Mouse (Mus musculus) stomach, embryonic 14.5 days (tissue): ENCODE measurements around the gene Slc6a6. TPM values are rescaled to one million over a fixed set of nuclear protein-coding genes. Genes with fewer than 3 reads are reported as not detected.

Source experiments
- ATAC-seq: fragments of 200-750 bp; cut with Nextera tagmentation; 2 replicates; pipeline ENCODE4 v1.8.0; 2017; ENCODE audit warnings: low read depth, moderate TSS enrichment; ENCODE audit not compliant: insufficient number of reproducible peaks, insufficient read depth, low FRiP score
- H3K27ac ChIP-seq: fragments of 300-500 bp; sonication (generic); 2 replicates; pipeline ENCODE4 v1.5.1; 2014; ENCODE audit warnings: mild to moderate bottlenecking, low read length, moderate library complexity, mixed read lengths
- H3K27me3 ChIP-seq: fragments of 300-500 bp; sonication (generic); 2 replicates; pipeline ENCODE4 v1.6.1; 2014; ENCODE audit warnings: low read length, control low read depth, mixed read lengths; ENCODE audit not compliant: control insufficient read depth, insufficient read depth
- H3K36me3 ChIP-seq: fragments of 300-500 bp; sonication (generic); 2 replicates; pipeline ENCODE4 v1.6.1; 2014; ENCODE audit warnings: mild to moderate bottlenecking, control low read depth, low read length, moderate library complexity, mixed read lengths; ENCODE audit not compliant: control insufficient read depth, insufficient read depth
- H3K4me1 ChIP-seq: fragments of 300-500 bp; sonication (generic); 2 replicates; pipeline ENCODE4 v1.6.1; 2014; ENCODE audit warnings: low read length, control low read depth, mixed read lengths; ENCODE audit not compliant: control insufficient read depth, insufficient read depth
- H3K4me2 ChIP-seq: fragments of 300-500 bp; sonication (generic); replicated peaks from 2 replicates; pipeline ENCODE4 v1.6.1; 2014; ENCODE audit warnings: low read depth, low read length, control low read depth
- H3K4me3 ChIP-seq: fragments of 300-500 bp; sonication (generic); 2 replicates; pipeline ENCODE4 v1.5.1; 2014; ENCODE audit warnings: low read depth, low read length, control low read depth
- H3K9ac ChIP-seq: fragments of 300-500 bp; sonication (generic); replicated peaks from 2 replicates; pipeline ENCODE4 v1.6.1; 2014; ENCODE audit warnings: low read depth, mild to moderate bottlenecking, control low read depth, low read length, moderate library complexity, mixed read lengths
- H3K9me3 ChIP-seq: fragments of 300-500 bp; sonication (generic); 2 replicates; pipeline ENCODE4 v1.6.1; 2016; ENCODE audit warnings: low read depth, low read length, control low read depth; ENCODE audit not compliant: control insufficient read depth
- WGBS: fragments of 180-500 bp; shearing (Covaris S2); extraction: QIAGEN DNeasy Blood & Tissue Kit; methylation state at CpG from one replicate; pipeline ENCODE4 v1.1.7; 2014; 5-methylcytosine and 5-hydroxymethylcytosine counted together
- polyA plus RNA-seq: library from polyadenylated mRNA; unstranded; fragments of >200 nt; fragmentation: Nextera tagmentation; extraction: Ambion mirVana; gene quantifications from 2 replicates; pipeline ENCODE4 v1.2.1, GENCODE M21; 2014

Slc6a6 gene
- polyA plus RNA-seq, 1 experiment from 2014 or later, result 60.3 TPM

GRCm38 (mm10) chr6:91647385-91647791, 36.5 kb upstream of the Slc6a6 start:
- no peak overlapping the region for H3K4me2 ChIP-seq
- H3K9me3 ChIP-seq, result no peaks in the 10 kb centered on the region
- no peaks in the 10 kb centered on the region for H3K4me1 ChIP-seq
- WGBS, result 62% methylated on average over 9 of the region's 9 CpGs
- no peak overlapping the region for H3K27ac ChIP-seq
- no peak overlapping the region for H3K9ac ChIP-seq
- no peak for ATAC-seq
- no peaks in the 10 kb centered on the region for H3K36me3 ChIP-seq
- no peaks in the 10 kb centered on the region for H3K27me3 ChIP-seq
- no peak overlapping the region for H3K4me3 ChIP-seq

- no peak overlapping the region for H3K27ac ChIP-seq
- H3K9ac ChIP-seq, result no peak overlapping the region
- H3K9me3 ChIP-seq, result no peaks in the 10 kb centered on the region
- H3K27me3 ChIP-seq, result no peaks in the 10 kb centered on the region
- H3K36me3 ChIP-seq, result no peaks in the 10 kb centered on the region
- no peak overlapping the region for H3K4me2 ChIP-seq
- H3K4me1 ChIP-seq, result no peaks in the 10 kb centered on the region
- no peak overlapping the region for H3K4me3 ChIP-seq
- ATAC-seq, result no peak
- 49% methylated on average over 9 of the region's 9 CpGs for WGBS
Measured at GRCm38 (mm10) chr6:91650255-91650654, 33.6 kb upstream of the Slc6a6 start.

DNA sequence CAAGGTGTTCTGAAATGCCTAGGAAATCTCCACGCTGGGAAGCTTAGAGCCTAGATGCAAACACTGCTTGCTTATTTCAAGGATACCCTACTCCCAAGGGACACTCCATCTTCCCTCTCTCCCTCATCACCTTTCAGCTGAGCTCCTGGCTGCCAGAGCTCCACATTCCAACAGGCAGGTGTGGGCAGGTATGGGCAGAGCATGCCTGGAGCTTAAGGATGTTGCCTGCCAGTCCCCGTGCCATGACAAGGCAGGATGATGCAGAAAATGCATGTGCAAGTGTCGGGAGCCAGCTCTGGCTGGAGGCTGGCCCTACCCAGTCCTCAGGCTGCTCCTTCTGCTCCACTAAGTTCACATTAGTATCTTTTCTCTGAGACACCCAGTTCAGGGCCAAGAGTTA, 31.6 kb upstream of the Slc6a6 start:
- Histone ChIP-seq H3K4me3 (no peak overlapping the region), H3K27ac (no peak overlapping the region), H3K9me3 (no peaks in the 10 kb centered on the region), H3K9ac (no peak overlapping the region), H3K4me1 (no peaks in the 10 kb centered on the region), H3K4me2 (no peak overlapping the region), H3K36me3 (no peaks in the 10 kb centered on the region), H3K27me3 (no peaks in the 10 kb centered on the region)
- 76% methylated on average over 3 of the region's 3 CpGs for WGBS
- no peak for ATAC-seq

GRCm38 (mm10) chr6:91655244-91655643, 28.6 kb upstream of the Slc6a6 start:
- no peak for ATAC-seq
- H3K9me3 ChIP-seq, result no peaks in the 10 kb centered on the region
- H3K4me3 ChIP-seq, result no peak overlapping the region
- H3K9ac ChIP-seq, result no peak overlapping the region
- no peak overlapping the region for H3K27ac ChIP-seq
- H3K4me2 ChIP-seq, result no peak overlapping the region
- H3K4me1 ChIP-seq, result peaks cover 8% of the 10 kb centered on the region; the same call in 1 of the 2 replicates
- H3K36me3 ChIP-seq, result no peaks in the 10 kb centered on the region
- WGBS, result 44% methylated on average over 3 of the region's 3 CpGs
- no peaks in the 10 kb centered on the region for H3K27me3 ChIP-seq

GRCm38 (mm10) chr6:91655874-91656433, 27.9 kb upstream of the Slc6a6 start:
- no peak for ATAC-seq
- H3K27me3 ChIP-seq, result no peaks in the 10 kb centered on the region
- no peak overlapping the region for H3K4me2 ChIP-seq
- H3K27ac ChIP-seq, result no peak overlapping the region
- H3K4me3 ChIP-seq, result no peak overlapping the region
- WGBS, result 57% methylated on average over 6 of the region's 6 CpGs
- H3K4me1 ChIP-seq, result peaks cover 9% of the 10 kb centered on the region; the same call in 1 of the 2 replicates
- H3K36me3 ChIP-seq, result no peaks in the 10 kb centered on the region
- H3K9me3 ChIP-seq, result no peaks in the 10 kb centered on the region
- H3K9ac ChIP-seq, result no peak overlapping the region

DNA sequence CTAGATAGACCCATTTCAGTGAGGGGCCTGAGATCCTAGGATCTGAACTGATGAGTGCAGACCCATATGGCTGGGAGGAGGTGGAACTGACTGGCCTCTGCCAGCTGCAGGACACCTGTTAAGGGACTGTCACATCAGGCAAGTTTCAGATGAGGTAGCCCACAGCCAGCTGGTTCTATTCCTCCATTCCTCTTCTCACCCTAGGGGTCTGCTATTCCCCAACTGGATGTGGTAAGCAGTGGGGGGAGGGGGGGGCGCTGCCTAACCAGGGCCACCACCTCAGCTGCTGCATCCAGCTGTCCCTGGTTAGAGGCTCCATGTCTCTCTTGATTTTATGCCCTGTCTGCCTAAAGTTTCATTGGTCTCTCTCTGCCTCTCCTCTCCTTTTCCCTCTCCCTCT, 25.6 kb upstream of the Slc6a6 start:
- no peaks in the 10 kb centered on the region for H3K27me3 ChIP-seq
- no peak overlapping the region for H3K4me3 ChIP-seq
- H3K9ac ChIP-seq, result no peak overlapping the region
- ATAC-seq, result no peak
- H3K27ac ChIP-seq, result no peak overlapping the region
- no peaks in the 10 kb centered on the region for H3K36me3 ChIP-seq
- H3K4me2 ChIP-seq, result no peak overlapping the region
- no peaks in the 10 kb centered on the region for H3K9me3 ChIP-seq
- peaks cover 9% of the 10 kb centered on the region; the same call in 1 of the 2 replicates for H3K4me1 ChIP-seq
- WGBS, result 60% methylated on average over 1 of the region's 1 CpGs

- WGBS, result 52% methylated on average over 2 of the region's 2 CpGs
- Histone ChIP-seq H3K27ac (peak overlapping the region; percentile 27; the same call in 1 of the 2 replicates), H3K4me1 (peaks cover 9% of the 10 kb centered on the region; the same call in 1 of the 2 replicates), H3K9ac (no peak overlapping the region), H3K4me2 (no peak overlapping the region), H3K9me3 (no peaks in the 10 kb centered on the region), H3K4me3 (no peak overlapping the region), H3K27me3 (no peaks in the 10 kb centered on the region), H3K36me3 (no peaks in the 10 kb centered on the region)
- ATAC-seq, result 0 out of 2 replicates have a peak, but pooled peaks have one; percentile 11
Measured at GRCm38 (mm10) chr6:91659841-91660509, 23.9 kb upstream of the Slc6a6 start.

DNA sequence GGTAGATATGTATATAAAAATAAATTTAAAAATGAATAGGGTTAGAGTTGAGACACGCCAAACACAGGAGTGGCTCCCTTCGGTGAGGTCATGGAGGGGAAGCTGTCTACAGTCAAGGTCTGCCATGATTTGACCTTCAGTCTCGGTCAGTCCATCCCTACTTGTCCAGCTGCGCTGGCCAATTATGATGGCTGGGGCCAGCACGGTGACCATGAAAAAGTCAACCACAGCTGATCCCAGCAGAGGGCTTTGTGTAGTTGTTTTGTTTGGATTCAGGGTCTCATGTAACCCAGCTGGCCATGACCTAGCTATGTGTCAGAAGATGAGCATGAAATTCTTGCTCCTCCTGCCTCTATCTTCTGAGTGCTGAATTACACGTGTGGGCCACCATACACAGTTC, 21.6 kb upstream of the Slc6a6 start:
- Histone ChIP-seq H3K4me1 (peaks cover 9% of the 10 kb centered on the region; the same call in 1 of the 2 replicates), H3K4me3 (no peak overlapping the region), H3K9ac (no peak overlapping the region), H3K4me2 (no peak overlapping the region), H3K27me3 (no peaks in the 10 kb centered on the region), H3K9me3 (no peaks in the 10 kb centered on the region), H3K27ac (no peak overlapping the region), H3K36me3 (no peaks in the 10 kb centered on the region)
- ATAC-seq, result no peak
- WGBS, result 81% methylated on average over 6 of the region's 6 CpGs
